Mouse (Mus musculus) bone marrow, adult 2 months (tissue): Measurements from ENCODE around the gene Mllt6.

Experiments
- CTCF ChIP-seq: fragments of 200-500 bp; IDR thresholded peaks from 2 replicates; pipeline ENCODE4 v1.5.1; 2011; ENCODE audit warnings: low read length, control low read depth; ENCODE audit not compliant: control insufficient read depth, insufficient read depth
- POLR2A ChIP-seq: fragments of 200-500 bp; IDR thresholded peaks from 2 replicates; pipeline ENCODE4 v1.6.1; 2011; ENCODE audit warnings: low read depth, mild to moderate bottlenecking, control low read depth, low read length, borderline replicate concordance; ENCODE audit not compliant: control insufficient read depth

DNA sequence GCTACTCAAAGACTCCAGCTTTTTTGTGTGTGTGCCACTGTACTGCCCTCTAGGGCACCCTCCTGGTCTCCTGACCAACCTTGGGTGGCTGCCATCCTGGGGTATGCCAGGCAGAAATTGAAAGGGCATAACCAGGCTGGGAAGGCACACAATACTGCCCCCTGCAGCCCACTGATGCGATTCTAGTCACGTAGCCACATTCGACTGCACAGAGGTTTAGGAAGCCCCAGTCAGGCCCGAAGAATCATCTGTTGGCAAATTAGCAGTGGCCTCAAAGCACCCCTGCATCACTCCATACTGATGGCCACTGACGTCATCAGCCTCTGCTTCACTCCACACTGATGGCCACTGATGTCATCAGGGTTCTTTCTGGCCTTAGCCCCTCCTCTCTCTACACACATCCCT lies 43.8 kb upstream of the Mllt6 start:
- TF ChIP-seq CTCF, result peak; percentile 31; the same call in 1 of the 2 replicates
- TF ChIP-seq POLR2A, result no peak
